Mouse (Mus musculus): ENCODE results near the gene Polr3e.

Gene Polr3e

GRCm38 (mm10) chr7:120974001-120974400, 56.5 kb downstream of the Polr3e start:
- no peak for DNase-seq (ENCODE audit: low spot score in 2 of 2)

GRCm38 (mm10) chr7:120977063-120977462, 59.5 kb downstream of the Polr3e start:
- no peak for DNase-seq (ENCODE audit: low spot score in 2 of 2)

- no peak for DNase-seq (ENCODE audit: low spot score in 2 of 2)
Observed at GRCm38 (mm10) chr7:120980041-120980440, 62.5 kb downstream of the Polr3e start.

GRCm38 (mm10) chr7:120980931-120981924, 63.7 kb downstream of the Polr3e start:
- peak; percentile 29 to 31 for DNase-seq (ENCODE audit: low spot score in 2 of 2)

- DNase-seq (ENCODE audit: low spot score in 2 of 2) = peak; percentile 96 to 97
Observed at GRCm38 (mm10) chr7:120982200-120982841, 64.8 kb downstream of the Polr3e start, which contains the start of the genes Cdr2 and Mfsd13b. Cdr2 (minus strand) TSS chr7:120982312. Mfsd13b (plus strand) TSS chr7:120982509.

- DNase-seq (ENCODE audit: low spot score in 2 of 2) = no peak
Observed at GRCm38 (mm10) chr7:120982968-120983367, 65.4 kb downstream of the Polr3e start.

- DNase-seq (ENCODE audit: low spot score in 2 of 2) = no peak
Observed at GRCm38 (mm10) chr7:120991191-120991590, 73.6 kb downstream of the Polr3e start.
